In the genomic region with DNA sequence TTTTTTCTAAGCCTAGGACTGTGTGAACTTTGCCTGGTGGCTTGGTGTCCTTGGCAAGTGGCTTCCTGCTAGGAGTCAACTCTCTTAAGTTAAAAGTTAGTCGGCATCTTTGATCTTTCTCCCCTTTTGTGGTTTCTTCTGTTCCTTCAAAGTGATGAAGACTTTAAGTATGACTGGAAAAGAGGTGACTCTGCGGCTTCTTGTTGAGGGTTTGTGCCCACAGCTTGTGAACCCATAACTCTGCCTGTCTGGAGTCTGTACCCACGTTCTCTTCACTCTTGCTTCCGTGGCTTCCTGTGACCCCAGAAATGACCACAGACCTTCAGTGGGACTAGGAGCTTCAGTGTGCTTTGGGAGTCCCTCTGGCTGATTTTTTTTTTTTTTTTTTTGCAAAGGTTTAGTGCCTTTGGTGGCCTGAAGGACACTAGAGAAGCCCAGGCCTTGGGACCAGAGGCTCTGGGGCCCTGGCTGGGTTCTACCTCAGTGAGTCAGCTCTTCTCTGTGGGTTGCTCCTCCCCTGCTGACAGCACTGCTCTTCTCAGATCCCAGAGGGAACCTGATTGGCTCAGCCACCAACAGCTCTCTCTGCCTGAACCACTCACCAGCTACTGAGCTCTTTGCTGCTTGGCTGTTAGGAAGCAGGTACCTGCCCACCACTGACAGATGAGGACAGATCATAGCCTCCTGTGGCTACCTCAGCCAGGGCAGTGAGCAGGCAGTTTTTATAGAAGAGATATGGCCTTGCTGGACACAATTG, we compare ENCODE assay signal across 9 mouse cellular contexts. TPM values are rescaled to one million over a fixed set of nuclear protein-coding genes. Genes with fewer than 3 reads are reported as not detected.
DNase-seq lines count a peak whose midpoint lies in the region; ATAC-seq and TF ChIP-seq lines count a peak whose summit lies in the region.
"Had no signal": no experiment of that assay in that cellular context is flagged by ENCODE, and none has a peak within 500 bp of the region (broad histone marks: within the 10 kb centered on the region; RNA-seq: fewer than 3 reads in every experiment).

No protein-coding gene starts in this region.

- H3K4me3 ChIP-seq in testis, adult 2 months (ENCODE audit: control insufficient read depth, low read depth, low read length): peak overlapping the region; percentile 2; the same call in 1 of the 2 replicates
- H3K4me3 ChIP-seq in intestine, embryonic 15.5 days (replicated peaks): no peak overlapping the region
- H3K4me3 ChIP-seq: midbrain, embryonic 12.5 days had no signal

- peaks cover 4% of the 10 kb centered on the region; the same call in 1 of the 2 replicates for H3K4me1 ChIP-seq in testis, adult 2 months (ENCODE audit: control insufficient read depth, insufficient read depth, low read length)
- H3K4me1 ChIP-seq in intestine, embryonic 15.5 days (replicated peaks): no peaks in the 10 kb centered on the region
- H3K4me1 ChIP-seq: midbrain, embryonic 12.5 days had no signal

- H3K9ac ChIP-seq in intestine, embryonic 15.5 days: no peak overlapping the region
- H3K9ac ChIP-seq: midbrain, embryonic 12.5 days had no signal

- WGBS in intestine, embryonic 15.5 days: 85% methylated on average over 4 of the region's 4 CpGs

- no peak overlapping the region for H3K4me2 ChIP-seq in intestine, embryonic 15.5 days (replicated peaks)
- H3K4me2 ChIP-seq: midbrain, embryonic 12.5 days had no signal

- peak; percentile 93 for ATAC-seq in intestine, embryonic 15.5 days

- no peaks in the 10 kb centered on the region for H3K9me3 ChIP-seq in intestine, embryonic 15.5 days
- H3K9me3 ChIP-seq: midbrain, embryonic 12.5 days had no signal

- H3K36me3 ChIP-seq in testis, adult 2 months (ENCODE audit: control insufficient read depth, insufficient read depth, low read length): no peaks in the 10 kb centered on the region
- no peaks in the 10 kb centered on the region for H3K36me3 ChIP-seq in intestine, embryonic 15.5 days
- H3K36me3 ChIP-seq: midbrain, embryonic 12.5 days had no signal

- peak; percentile 56 for DNase-seq in embryo, embryonic 10 days (ENCODE audit: low spot score)
- DNase-seq in embryo, embryonic 9.5 days (ENCODE audit: extremely low spot score): no peak
- DNase-seq in testis, postnatal 14 days (ENCODE audit: low spot score): no peak
- peak; percentile 83 to 86 for DNase-seq in spleen, postnatal 36 days (ENCODE audit: low spot score in 2 of 2)
- DNase-seq in cerebellum, postnatal 4 days (ENCODE audit: low spot score in 2 of 2): no peak
- no peak for DNase-seq in right cerebral cortex, adult 2 months (ENCODE audit: low spot score in 2 of 2)

- no peaks in the 10 kb centered on the region for H3K27me3 ChIP-seq in testis, adult 2 months (ENCODE audit: control insufficient read depth, insufficient read depth, low read length)
- no peaks in the 10 kb centered on the region for H3K27me3 ChIP-seq in intestine, embryonic 15.5 days (replicated peaks)
- H3K27me3 ChIP-seq: midbrain, embryonic 12.5 days had no signal

- no peak for TF ChIP-seq CTCF in testis, adult 2 months (IDR thresholded peaks at IDR 0.05; ENCODE audit: control insufficient read depth, insufficient read depth, insufficient replicate concordance, low read depth, low read length)

- no peak overlapping the region for H3K27ac ChIP-seq in testis, adult 2 months (ENCODE audit: control insufficient read depth, insufficient read depth, low read depth, low read length)
- H3K27ac ChIP-seq in intestine, embryonic 15.5 days: no peak overlapping the region
- H3K27ac ChIP-seq: midbrain, embryonic 12.5 days had no signal

- no peak for TF ChIP-seq POLR2A in testis, adult 2 months (IDR thresholded peaks at IDR 0.05; ENCODE audit: control insufficient read depth, low read depth, low read length)

RNA-seq across cellular contexts. Expression of a gene that starts 17.2 kb away (rescaled TPM):
- 8.1 and 10.4 TPM in 2 replicates for polyA plus RNA-seq in testis, adult 2 months (2012; rRNA removed)
- 4.0 and 4.3 TPM in 2 replicates for polyA plus RNA-seq in intestine, embryonic 15.5 days (2015; fragmentation: Nextera tagmentation; extraction: Ambion mirVana)

Comparison
In these comparisons a context has a peak if more than half of its experiments do, and no peak if none do; other contexts are left out.
1. DNase-seq: peak in embryo, embryonic 10 days (single experiment) and spleen, postnatal 36 days (2 of 2); none in embryo, embryonic 9.5 days (single experiment), testis, postnatal 14 days (single experiment), cerebellum, postnatal 4 days (0 of 2) and right cerebral cortex, adult 2 months (0 of 2).